Mouse (Mus musculus): Measurements from ENCODE around the gene Adam33. TPM values are rescaled to one million over a fixed set of nuclear protein-coding genes. Genes with fewer than 3 reads are reported as not detected.

The Adam33 gene
- polyA plus RNA-seq, 1 experiment from 2014 or later: 1.4 TPM

GRCm38 (mm10) chr2:131052043-131052442, 11.6 kb downstream of the Adam33 start:
- Histone ChIP-seq H3K9ac (replicated peaks; ENCODE audit: low read depth, low read length) (no peak overlapping the region), H3K4me1 (replicated peaks; ENCODE audit: control insufficient read depth, insufficient read depth, low read length) (peaks cover 18% of the 10 kb centered on the region), H3K36me3 (ENCODE audit: control insufficient read depth, insufficient read depth) (no peaks in the 10 kb centered on the region), H3K27me3 (replicated peaks; ENCODE audit: control insufficient read depth, insufficient read depth, low read length) (peaks cover 38% of the 10 kb centered on the region), H3K9me3 (ENCODE audit: control insufficient read depth, low read length) (no peaks in the 10 kb centered on the region), H3K4me3 (replicated peaks; ENCODE audit: low read length) (no peak overlapping the region), H3K4me2 (ENCODE audit: low read length) (no peak overlapping the region), H3K27ac (ENCODE audit: low read length) (no peak overlapping the region)
- 73% methylated on average over 5 of the region's 5 CpGs for WGBS
- ATAC-seq: no peak

- H3K36me3 ChIP-seq (ENCODE audit: control insufficient read depth, insufficient read depth): no peaks in the 10 kb centered on the region
- no peak overlapping the region for H3K27ac ChIP-seq (ENCODE audit: low read length)
- H3K9ac ChIP-seq (replicated peaks; ENCODE audit: low read depth, low read length): no peak overlapping the region
- no peak overlapping the region for H3K4me3 ChIP-seq (replicated peaks; ENCODE audit: low read length)
- H3K9me3 ChIP-seq (ENCODE audit: control insufficient read depth, low read length): no peaks in the 10 kb centered on the region
- 0 out of 2 replicates have a peak, but pooled peaks cover 2% of the 10 kb centered on the region for H3K4me1 ChIP-seq (replicated peaks; ENCODE audit: control insufficient read depth, insufficient read depth, low read length)
- H3K4me2 ChIP-seq (ENCODE audit: low read length): no peak overlapping the region
- 0 out of 2 replicates have a peak, but pooled peaks cover 3% of the 10 kb centered on the region for H3K27me3 ChIP-seq (replicated peaks; ENCODE audit: control insufficient read depth, insufficient read depth, low read length)
- 87% methylated on average over 2 of the region's 2 CpGs for WGBS
- no peak for ATAC-seq
Observed at GRCm38 (mm10) chr2:131046025-131046424, 17.6 kb downstream of the Adam33 start.

- Histone ChIP-seq H3K4me3 (replicated peaks; ENCODE audit: low read length) (no peak overlapping the region), H3K36me3 (ENCODE audit: control insufficient read depth, insufficient read depth) (no peaks in the 10 kb centered on the region), H3K9me3 (ENCODE audit: control insufficient read depth, low read length) (no peaks in the 10 kb centered on the region), H3K4me2 (ENCODE audit: low read length) (no peak overlapping the region), H3K9ac (replicated peaks; ENCODE audit: low read depth, low read length) (no peak overlapping the region), H3K4me1 (replicated peaks; ENCODE audit: control insufficient read depth, insufficient read depth, low read length) (peaks cover 7% of the 10 kb centered on the region), H3K27me3 (replicated peaks; ENCODE audit: control insufficient read depth, insufficient read depth, low read length) (peaks cover 7% of the 10 kb centered on the region; the same call in 1 of the 2 replicates), H3K27ac (ENCODE audit: low read length) (no peak overlapping the region)
- WGBS: 73% methylated on average over 9 of the region's 9 CpGs
- ATAC-seq: no peak
Observed at GRCm38 (mm10) chr2:131044989-131045720, 18.5 kb downstream of the Adam33 start.

GRCm38 (mm10) chr2:131044354-131044852, 19.2 kb downstream of the Adam33 start:
- Histone ChIP-seq H3K36me3 (ENCODE audit: control insufficient read depth, insufficient read depth) (no peaks in the 10 kb centered on the region), H3K4me1 (replicated peaks; ENCODE audit: control insufficient read depth, insufficient read depth, low read length) (peaks cover 12% of the 10 kb centered on the region), H3K9me3 (ENCODE audit: control insufficient read depth, low read length) (no peaks in the 10 kb centered on the region), H3K4me3 (replicated peaks; ENCODE audit: low read length) (no peak overlapping the region), H3K27me3 (replicated peaks; ENCODE audit: control insufficient read depth, insufficient read depth, low read length) (peaks cover 10% of the 10 kb centered on the region), H3K9ac (replicated peaks; ENCODE audit: low read depth, low read length) (no peak overlapping the region), H3K27ac (ENCODE audit: low read length) (no peak overlapping the region), H3K4me2 (ENCODE audit: low read length) (no peak overlapping the region)
- 9% methylated on average over 7 of the region's 7 CpGs for WGBS
- no peak for ATAC-seq

GRCm38 (mm10) chr2:131042988-131043387, 20.6 kb downstream of the Adam33 start, which contains the start of gene Gfra4:
TSS of gene Gfra4 (minus strand) at chr2:131043088.
- no peaks in the 10 kb centered on the region for H3K36me3 ChIP-seq (ENCODE audit: control insufficient read depth, insufficient read depth)

GRCm38 (mm10) chr2:131040854-131041825, 22.5 kb downstream of the Adam33 start:
- Histone ChIP-seq H3K9me3 (ENCODE audit: control insufficient read depth, low read length) (no peaks in the 10 kb centered on the region), H3K36me3 (ENCODE audit: control insufficient read depth, insufficient read depth) (no peaks in the 10 kb centered on the region), H3K4me2 (ENCODE audit: low read length) (peak overlapping the region; percentile 83), H3K27ac (ENCODE audit: low read length) (peak overlapping the region; percentile 44; the same call in 1 of the 2 replicates), H3K4me1 (replicated peaks; ENCODE audit: control insufficient read depth, insufficient read depth, low read length) (peaks cover 18% of the 10 kb centered on the region), H3K4me3 (replicated peaks; ENCODE audit: low read length) (peak overlapping the region; percentile 68), H3K27me3 (replicated peaks; ENCODE audit: control insufficient read depth, insufficient read depth, low read length) (peaks cover 10% of the 10 kb centered on the region), H3K9ac (replicated peaks; ENCODE audit: low read depth, low read length) (peak overlapping the region; percentile 83)
- peak; percentile 91 for ATAC-seq
- 3% methylated on average over 110 of the region's 115 CpGs for WGBS

More at GRCm38 (mm10) chr2:131042988-131043387, 20.6 kb downstream of the Adam33 start, which contains the start of gene Gfra4:
- Histone ChIP-seq H3K27me3 (replicated peaks; ENCODE audit: control insufficient read depth, insufficient read depth, low read length) (peaks cover 10% of the 10 kb centered on the region), H3K4me3 (replicated peaks; ENCODE audit: low read length) (no peak within 1 kb of the TSS; the same call in 1 of the 2 replicates), H3K9ac (replicated peaks; ENCODE audit: low read depth, low read length) (peak within 1 kb of the TSS; percentile 83; the same call in 1 of the 2 replicates), H3K4me1 (replicated peaks; ENCODE audit: control insufficient read depth, insufficient read depth, low read length) (peaks cover 12% of the 10 kb centered on the region), H3K27ac (ENCODE audit: low read length) (no peak within 1 kb of the TSS), H3K9me3 (ENCODE audit: control insufficient read depth, low read length) (no peaks in the 10 kb centered on the region), H3K4me2 (ENCODE audit: low read length) (peak within 1 kb of the TSS; percentile 83)
- 75% methylated on average over 2 of the region's 2 CpGs for WGBS
- no peak for ATAC-seq

GRCm38 (mm10) chr2:131038675-131039074, 24.9 kb downstream of the Adam33 start:
- Histone ChIP-seq H3K36me3 (ENCODE audit: control insufficient read depth, insufficient read depth) (no peaks in the 10 kb centered on the region), H3K9me3 (ENCODE audit: control insufficient read depth, low read length) (peaks cover 2% of the 10 kb centered on the region; the same call in 1 of the 2 replicates), H3K4me1 (replicated peaks; ENCODE audit: control insufficient read depth, insufficient read depth, low read length) (peaks cover 18% of the 10 kb centered on the region), H3K9ac (replicated peaks; ENCODE audit: low read depth, low read length) (no peak overlapping the region), H3K4me2 (ENCODE audit: low read length) (no peak overlapping the region), H3K27me3 (replicated peaks; ENCODE audit: control insufficient read depth, insufficient read depth, low read length) (peaks cover 10% of the 10 kb centered on the region), H3K27ac (ENCODE audit: low read length) (no peak overlapping the region), H3K4me3 (replicated peaks; ENCODE audit: low read length) (no peak overlapping the region)
- WGBS: 77% methylated on average over 5 of the region's 5 CpGs
- ATAC-seq: no peak

GRCm38 (mm10) chr2:131038197-131038596, 25.4 kb downstream of the Adam33 start:
- H3K36me3 ChIP-seq (ENCODE audit: control insufficient read depth, insufficient read depth): no peaks in the 10 kb centered on the region
- H3K4me3 ChIP-seq (replicated peaks; ENCODE audit: low read length): no peak overlapping the region
- H3K27ac ChIP-seq (ENCODE audit: low read length): no peak overlapping the region
- H3K9ac ChIP-seq (replicated peaks; ENCODE audit: low read depth, low read length): no peak overlapping the region
- peaks cover 5% of the 10 kb centered on the region; the same call in 1 of the 2 replicates for H3K9me3 ChIP-seq (ENCODE audit: control insufficient read depth, low read length)
- H3K27me3 ChIP-seq (replicated peaks; ENCODE audit: control insufficient read depth, insufficient read depth, low read length): peaks cover 10% of the 10 kb centered on the region
- ATAC-seq: no peak
- WGBS: 93% methylated on average over 6 of the region's 6 CpGs
- no peak overlapping the region for H3K4me2 ChIP-seq (ENCODE audit: low read length)
- peaks cover 18% of the 10 kb centered on the region for H3K4me1 ChIP-seq (replicated peaks; ENCODE audit: control insufficient read depth, insufficient read depth, low read length)
